Mouse (Mus musculus) intestine, postnatal 0 days (tissue): ENCODE measurements at regions not wholly inside any gene's neighbourhood (a gene's known extent, or its start where the extent isn't known, plus 50 kb on each side); places are given as distances from the start of the nearest gene placed in this dataset.

Experiments used
- ATAC-seq: fragments of 200-750 bp; cut with Nextera tagmentation; 2 replicates; pipeline ENCODE4 v1.8.0; 2017; ENCODE audit warnings: mild to moderate bottlenecking, moderate TSS enrichment, moderate library complexity
- H3K27ac ChIP-seq: fragments of 300-500 bp; sonication (generic); 2 replicates; pipeline ENCODE4 v1.5.1; 2014; ENCODE audit warnings: mild to moderate bottlenecking, low read depth, low read length, moderate library complexity
- H3K27me3 ChIP-seq: fragments of 300-500 bp; sonication (generic); replicated peaks from 2 replicates; pipeline ENCODE4 v1.6.1; 2014; ENCODE audit warnings: low read length, mixed read lengths; ENCODE audit not compliant: control insufficient read depth, insufficient read depth
- H3K36me3 ChIP-seq: fragments of 300-500 bp; sonication (generic); 2 replicates; pipeline ENCODE4 v1.6.1; 2014; ENCODE audit warnings: mild to moderate bottlenecking, moderate library complexity; ENCODE audit not compliant: control insufficient read depth, insufficient read depth
- H3K4me1 ChIP-seq: fragments of 300-500 bp; sonication (generic); replicated peaks from 2 replicates; pipeline ENCODE4 v1.6.1; 2014; ENCODE audit warnings: antibody characterized with exemption, low read length, mixed read lengths; ENCODE audit not compliant: control insufficient read depth, insufficient read depth
- H3K4me2 ChIP-seq: fragments of 300-500 bp; sonication (generic); replicated peaks from 2 replicates; pipeline ENCODE4 v1.6.1; 2014; ENCODE audit warnings: low read depth, mild to moderate bottlenecking, moderate library complexity
- H3K4me3 ChIP-seq: fragments of 300-500 bp; sonication (generic); 2 replicates; pipeline ENCODE4 v1.5.1; 2014; ENCODE audit warnings: low read depth, low read length
- H3K9ac ChIP-seq: fragments of 300-500 bp; sonication (generic); 2 replicates; pipeline ENCODE4 v1.6.1; 2014; ENCODE audit warnings: mild to moderate bottlenecking, low read depth, low read length
- H3K9me3 ChIP-seq: fragments of 300-500 bp; sonication (generic); 2 replicates; pipeline ENCODE4 v1.6.1; 2016; ENCODE audit warnings: mixed run types; ENCODE audit not compliant: control insufficient read depth
- CTCF ChIP-seq: sonication (generic); IDR thresholded peaks from 2 replicates; pipeline ENCODE4 v1.5.1; 2016; ENCODE audit warnings: low read depth, mild to moderate bottlenecking, control low read depth, antibody characterized with exemption, moderate library complexity
- WGBS: fragments of 180-500 bp; shearing (Covaris S2); extraction: QIAGEN DNeasy Blood & Tissue Kit; methylation state at CpG from one replicate; pipeline ENCODE4 v1.1.7; 2014; 5-methylcytosine and 5-hydroxymethylcytosine counted together

- Histone ChIP-seq H3K27ac (no peak overlapping the region), H3K4me1 (no peaks in the 10 kb centered on the region), H3K4me2 (no peak overlapping the region), H3K27me3 (no peaks in the 10 kb centered on the region), H3K9me3 (no peaks in the 10 kb centered on the region), H3K36me3 (no peaks in the 10 kb centered on the region), H3K4me3 (no peak overlapping the region), H3K9ac (no peak overlapping the region)
- no peak for ATAC-seq
- 58% methylated on average over 18 of the region's 18 CpGs for WGBS
- TF ChIP-seq CTCF = no peak
Measured at GRCm38 (mm10) chr6:50846740-50847516, 192.7 kb upstream of the Npvf start.

- no peaks in the 10 kb centered on the region for H3K9me3 ChIP-seq
- H3K4me1 ChIP-seq = no peaks in the 10 kb centered on the region
- 70% methylated on average over 7 of the region's 7 CpGs for WGBS
- H3K27ac ChIP-seq = no peak overlapping the region
- no peak overlapping the region for H3K9ac ChIP-seq
- H3K36me3 ChIP-seq = no peaks in the 10 kb centered on the region
- no peak for ATAC-seq
- no peak overlapping the region for H3K4me2 ChIP-seq
- no peaks in the 10 kb centered on the region for H3K27me3 ChIP-seq
- H3K4me3 ChIP-seq = no peak overlapping the region
- no peak for TF ChIP-seq CTCF
Measured at GRCm38 (mm10) chr6:50847548-50847947, 193.3 kb upstream of the Npvf start.

GRCm38 (mm10) chr6:50859162-50859561, 204.9 kb upstream of the Npvf start:
- Histone ChIP-seq H3K36me3 (no peaks in the 10 kb centered on the region), H3K27me3 (no peaks in the 10 kb centered on the region), H3K27ac (no peak overlapping the region), H3K4me2 (no peak overlapping the region), H3K9ac (no peak overlapping the region), H3K9me3 (no peaks in the 10 kb centered on the region), H3K4me3 (no peak overlapping the region), H3K4me1 (no peaks in the 10 kb centered on the region)
- no peak for ATAC-seq
- WGBS = 45% methylated on average over 4 of the region's 4 CpGs
- TF ChIP-seq CTCF = no peak

- ATAC-seq = no peak
- H3K4me3 ChIP-seq = no peak overlapping the region
- 74% methylated on average over 5 of the region's 5 CpGs for WGBS
- no peak overlapping the region for H3K4me2 ChIP-seq
- no peak overlapping the region for H3K9ac ChIP-seq
- no peak overlapping the region for H3K27ac ChIP-seq
- H3K4me1 ChIP-seq = no peaks in the 10 kb centered on the region
- H3K9me3 ChIP-seq = no peaks in the 10 kb centered on the region
- H3K36me3 ChIP-seq = no peaks in the 10 kb centered on the region
- no peaks in the 10 kb centered on the region for H3K27me3 ChIP-seq
- TF ChIP-seq CTCF = no peak
Measured at GRCm38 (mm10) chr6:50877991-50878390, 223.8 kb upstream of the Npvf start.

GRCm38 (mm10) chr6:50882298-50882697, 228.1 kb upstream of the Npvf start:
- H3K4me1 ChIP-seq = no peaks in the 10 kb centered on the region
- H3K27ac ChIP-seq = no peak overlapping the region

GRCm38 (mm10) chr6:50882759-50883158, 228.5 kb upstream of the Npvf start:
- H3K4me3 ChIP-seq = no peak overlapping the region
- H3K27me3 ChIP-seq = no peaks in the 10 kb centered on the region
- no peak overlapping the region for H3K4me2 ChIP-seq
- no peaks in the 10 kb centered on the region for H3K9me3 ChIP-seq
- TF ChIP-seq CTCF = no peak
- no peaks in the 10 kb centered on the region for H3K36me3 ChIP-seq
- 65% methylated on average over 4 of the region's 4 CpGs for WGBS
- H3K9ac ChIP-seq = no peak overlapping the region
- no peak overlapping the region for H3K27ac ChIP-seq
- H3K4me1 ChIP-seq = no peaks in the 10 kb centered on the region
- ATAC-seq = no peak

More at GRCm38 (mm10) chr6:50882298-50882697, 228.1 kb upstream of the Npvf start:
- 70% methylated on average over 3 of the region's 3 CpGs for WGBS
- no peaks in the 10 kb centered on the region for H3K9me3 ChIP-seq
- H3K4me3 ChIP-seq = no peak overlapping the region
- ATAC-seq = no peak
- no peak overlapping the region for H3K4me2 ChIP-seq
- H3K27me3 ChIP-seq = no peaks in the 10 kb centered on the region
- no peak overlapping the region for H3K9ac ChIP-seq
- no peak for TF ChIP-seq CTCF
- no peaks in the 10 kb centered on the region for H3K36me3 ChIP-seq

- ATAC-seq = no peak
- H3K4me3 ChIP-seq = no peak overlapping the region
- 94% methylated on average over 4 of the region's 4 CpGs for WGBS
Measured at GRCm38 (mm10) chr6:50885031-50885430, 230.8 kb upstream of the Npvf start.

More at GRCm38 (mm10) chr6:50885031-50885430, 230.8 kb upstream of the Npvf start:
- Histone ChIP-seq H3K9me3 (no peaks in the 10 kb centered on the region), H3K27me3 (0 out of 2 replicates have a peak, but pooled peaks cover 4% of the 10 kb centered on the region), H3K27ac (no peak overlapping the region), H3K36me3 (no peaks in the 10 kb centered on the region), H3K4me2 (no peak overlapping the region), H3K9ac (no peak overlapping the region), H3K4me1 (no peaks in the 10 kb centered on the region)
- TF ChIP-seq CTCF = no peak
